ENCODE assay signal across 26 mouse cellular contexts in the genomic region with DNA sequence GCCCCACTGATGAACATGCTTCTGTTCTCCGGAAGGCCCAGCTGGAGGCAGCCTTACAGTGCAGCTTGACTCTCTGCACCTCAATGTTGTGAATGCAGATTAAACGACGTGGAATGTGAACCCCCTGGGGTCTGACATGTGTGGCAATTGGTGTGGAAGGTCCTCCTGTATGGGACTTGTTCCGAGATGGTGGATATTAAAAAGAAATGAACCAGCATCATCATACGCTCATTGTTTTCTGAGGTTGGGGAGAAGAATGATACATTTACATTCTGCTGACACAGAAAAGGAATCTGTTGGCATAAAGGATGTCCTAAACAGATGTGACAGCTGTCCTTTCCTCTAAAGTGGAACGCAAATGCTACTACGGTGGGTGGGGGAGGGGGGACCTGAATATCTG.
DNase-seq lines count a peak whose midpoint lies in the region; ATAC-seq and TF ChIP-seq lines count a peak whose summit lies in the region.
"Had no signal": no experiment of that assay in that cellular context is flagged by ENCODE, and none has a peak within 500 bp of the region (broad histone marks: within the 10 kb centered on the region; RNA-seq: fewer than 3 reads in every experiment).

No protein-coding gene starts in this region.

- 46% methylated on average over 7 of the region's 7 CpGs for WGBS in forebrain, embryonic 15.5 days
- 66% methylated on average over 7 of the region's 7 CpGs for WGBS in forebrain, embryonic 12.5 days

- H3K27me3 ChIP-seq in forebrain, embryonic 15.5 days: no peaks in the 10 kb centered on the region
- H3K27me3 ChIP-seq in forebrain, embryonic 12.5 days: no peaks in the 10 kb centered on the region
- H3K27me3 ChIP-seq: hindbrain, embryonic 15.5 days; midbrain, embryonic 15.5 days; neural tube, embryonic 13.5 days; stomach, embryonic 15.5 days had no signal

- H3K4me3 ChIP-seq in forebrain, embryonic 15.5 days: no peak overlapping the region
- no peak overlapping the region for H3K4me3 ChIP-seq in forebrain, embryonic 12.5 days (replicated peaks)
- H3K4me3 ChIP-seq: hindbrain, embryonic 10.5 days; hindbrain, embryonic 15.5 days; midbrain, embryonic 15.5 days; myocyte; neural tube, embryonic 13.5 days; stomach, embryonic 15.5 days had no signal

- H3K27ac ChIP-seq in forebrain, embryonic 15.5 days (replicated peaks): peak overlapping the region; percentile 44; the same call in 1 of the 2 replicates
- no peak overlapping the region for H3K27ac ChIP-seq in forebrain, embryonic 12.5 days
- H3K27ac ChIP-seq: hindbrain, embryonic 10.5 days; hindbrain, embryonic 15.5 days; liver, embryonic 14.5 days; macrophage; midbrain, embryonic 15.5 days; neural tube, embryonic 13.5 days; stomach, embryonic 15.5 days had no signal

- peaks cover 22% of the 10 kb centered on the region; the same call in 1 of the 2 replicates for H3K36me3 ChIP-seq in forebrain, embryonic 15.5 days
- peaks cover 59% of the 10 kb centered on the region for H3K36me3 ChIP-seq in forebrain, embryonic 12.5 days (replicated peaks)

- H3K4me1 ChIP-seq in forebrain, embryonic 15.5 days: peaks cover 2% of the 10 kb centered on the region; the same call in 1 of the 2 replicates
- peaks cover 5% of the 10 kb centered on the region; the same call in 1 of the 2 replicates for H3K4me1 ChIP-seq in forebrain, embryonic 12.5 days
- H3K4me1 ChIP-seq: hindbrain, embryonic 10.5 days; hindbrain, embryonic 15.5 days; midbrain, embryonic 15.5 days; stomach, embryonic 15.5 days had no signal

- no peak overlapping the region for H3K4me2 ChIP-seq in forebrain, embryonic 15.5 days (replicated peaks)
- no peak overlapping the region for H3K4me2 ChIP-seq in forebrain, embryonic 12.5 days
- H3K4me2 ChIP-seq: hindbrain, embryonic 15.5 days; midbrain, embryonic 15.5 days; neural tube, embryonic 13.5 days; stomach, embryonic 15.5 days had no signal

- H3K9me3 ChIP-seq in forebrain, embryonic 15.5 days: no peaks in the 10 kb centered on the region
- no peaks in the 10 kb centered on the region for H3K9me3 ChIP-seq in forebrain, embryonic 12.5 days
- H3K9me3 ChIP-seq: hindbrain, embryonic 10.5 days; hindbrain, embryonic 15.5 days; midbrain, embryonic 15.5 days; neural tube, embryonic 13.5 days; stomach, embryonic 15.5 days had no signal

- ATAC-seq in forebrain, embryonic 15.5 days (replicated peaks): no peak
- ATAC-seq in forebrain, embryonic 12.5 days (ENCODE audit: low FRiP score): no peak
- ATAC-seq: inflammation-experienced regulatory T-cells, adult 6 months; midbrain, embryonic 15.5 days had no signal

- DNase-seq in left cerebral cortex, adult 18-20 months (ENCODE audit: low spot score in 2 of 2): peak; percentile 19
- no peak for DNase-seq in left cerebral cortex, adult 11 months (ENCODE audit: low spot score)
- DNase-seq in brain, embryonic 14.5 days (ENCODE audit: low read depth): peak; percentile 53
- DNase-seq in retina, postnatal 1 day: peak; percentile 63
- DNase-seq: adrenal gland, adult 2 months; adrenal gland, postnatal 36 days; B cell, adult 2 months; cerebellum, postnatal 36 days; gastrocnemius, postnatal 10 days; heart, postnatal 14 days; kidney, adult 11 months; kidney, postnatal 14 days; liver; lung, adult 2 months; lung, postnatal 10 days had no signal

- no peak overlapping the region for H3K9ac ChIP-seq in forebrain, embryonic 15.5 days (replicated peaks)
- H3K9ac ChIP-seq in forebrain, embryonic 12.5 days: no peak overlapping the region
- H3K9ac ChIP-seq: hindbrain, embryonic 15.5 days; liver, embryonic 14.5 days; midbrain, embryonic 15.5 days; neural tube, embryonic 13.5 days; stomach, embryonic 15.5 days had no signal

- no peak for TF ChIP-seq POLR2A in brain, embryonic 14.5 days (IDR thresholded peaks at IDR 0.05; ENCODE audit: borderline replicate concordance, extremely low read depth, insufficient read depth, insufficient read length, poor library complexity, severe bottlenecking)

- no peak for TF ChIP-seq CTCF in brain, embryonic 14.5 days (IDR thresholded peaks at IDR 0.05; ENCODE audit: borderline replicate concordance, extremely low read depth, insufficient read depth, insufficient read length)
